Mouse (Mus musculus): ENCODE measurements at regions not wholly inside any gene's neighbourhood (a gene's known extent, or its start where the extent isn't known, plus 50 kb on each side); places are given as distances from the start of the nearest gene placed in this dataset.

GRCm38 (mm10) chr5:125931502-125931901 is 399.9 kb downstream of the Tmem132b start:
- TF ChIP-seq GATA1 (IDR thresholded peaks at IDR 0.05; ENCODE audit: borderline replicate concordance, low read length) (no peak), FLI1 (IDR thresholded peaks at IDR 0.05; ENCODE audit: low read length) (no peak)
